Mouse (Mus musculus) liver, embryonic 14.5 days (tissue): ENCODE measurements around the gene Pla2g1b.

Experiments used
- CTCF ChIP-seq: IDR thresholded peaks from 2 replicates; pipeline ENCODE4 v1.5.1; 2016; ENCODE audit warnings: antibody characterized with exemption, low read depth, control low read depth
- EP300 ChIP-seq: IDR thresholded peaks from 2 replicates; pipeline ENCODE4 v1.6.1; 2016; ENCODE audit warnings: antibody characterized with exemption, low read depth

- TF ChIP-seq CTCF (no peak), EP300 (no peak)
Measured at GRCm38 (mm10) chr5:115434280-115434852, 31.7 kb upstream of the Pla2g1b start.
